Mouse (Mus musculus) G1E (cell line): ENCODE results near the gene Scgb2b3. TPM values are rescaled to one million over a fixed set of nuclear protein-coding genes. Genes with fewer than 3 reads are reported as not detected.

ENCODE experiments used
- ATAC-seq: 2 replicates; pipeline ENCODE4 v1.8.0; 2016; ENCODE audit warnings: mild to moderate bottlenecking; ENCODE audit not compliant: insufficient number of reproducible peaks, poor library complexity, low FRiP score, severe bottlenecking; ENCODE audit errors: extremely low read depth
- DNase-seq: peaks from one replicate; pipeline ENCODE4 v3.0.0; 2012; ENCODE audit warnings: low spot score
- H3K27me3 ChIP-seq: 2 replicates; pipeline ENCODE4 v1.6.1; 2012; ENCODE audit warnings: mild to moderate bottlenecking, low read length, inconsistent platforms; ENCODE audit not compliant: insufficient read depth
- H3K36me3 ChIP-seq: replicated peaks from 2 replicates; pipeline ENCODE3; 2012; ENCODE audit warnings: mild to moderate bottlenecking, inconsistent platforms
- H3K4me1 ChIP-seq: 2 replicates; pipeline ENCODE4 v1.6.1; 2012; ENCODE audit warnings: low read depth, low read length, inconsistent platforms, mixed read lengths; ENCODE audit not compliant: insufficient read depth
- H3K4me3 ChIP-seq: 2 replicates; pipeline ENCODE4 v1.5.1; 2012; ENCODE audit warnings: low read depth, mild to moderate bottlenecking, inconsistent platforms, low read length, moderate library complexity, mixed read lengths
- H3K9me3 ChIP-seq: replicated peaks from 2 replicates; pipeline ENCODE4 v1.6.1; 2012; ENCODE audit warnings: inconsistent platforms
- CTCF ChIP-seq: IDR thresholded peaks from 2 replicates; pipeline ENCODE4 v1.5.1; 2012; ENCODE audit warnings: low read depth, low read length, inconsistent platforms, mixed read lengths
- GATA1 ChIP-seq: IDR thresholded peaks from 2 replicates; pipeline ENCODE4 v1.6.1; 2012; ENCODE audit warnings: borderline replicate concordance, low read length, inconsistent platforms, mixed read lengths
- GATA2 ChIP-seq: IDR thresholded peaks from 2 replicates; pipeline ENCODE4 v1.6.1; 2012; ENCODE audit warnings: low read depth, low read length, inconsistent platforms, borderline replicate concordance
- POLR2AphosphoS5 ChIP-seq: IDR thresholded peaks from 2 replicates; pipeline ENCODE4 v1.6.1; 2012; ENCODE audit warnings: low read depth, low read length, inconsistent platforms; ENCODE audit not compliant: insufficient replicate concordance
- TAL1 ChIP-seq: conservative IDR thresholded peaks from 2 replicates; pipeline ENCODE4 v1.6.1; 2012; ENCODE audit warnings: low read depth, low read length, inconsistent platforms, mixed read lengths
- polyA plus RNA-seq: library from polyadenylated mRNA; stranded (reverse); fragments of >175 nt; gene quantifications from 2 replicates; pipeline ENCODE4 v1.2.3, GENCODE M21; 2012
- total RNA-seq, 2 experiments: library from RNA; stranded (forward) in 1 of 2; stranded (reverse) in 1 of 2; fragments of 200-1000 nt in 1 of 2; fragments of >200 nt in 1 of 2; fragmentation: Nextera tagmentation in 1 of 2; gene quantifications; 2 replicates each; pipeline ENCODE4 v1.2.3; 2014 to 2017

The Scgb2b3 gene
- total RNA-seq (2014; fragmentation: Nextera tagmentation) (not detected in 2 replicates), total RNA-seq (2017) (not detected in 2 replicates), polyA plus RNA-seq (not detected in 2 replicates)

DNA sequence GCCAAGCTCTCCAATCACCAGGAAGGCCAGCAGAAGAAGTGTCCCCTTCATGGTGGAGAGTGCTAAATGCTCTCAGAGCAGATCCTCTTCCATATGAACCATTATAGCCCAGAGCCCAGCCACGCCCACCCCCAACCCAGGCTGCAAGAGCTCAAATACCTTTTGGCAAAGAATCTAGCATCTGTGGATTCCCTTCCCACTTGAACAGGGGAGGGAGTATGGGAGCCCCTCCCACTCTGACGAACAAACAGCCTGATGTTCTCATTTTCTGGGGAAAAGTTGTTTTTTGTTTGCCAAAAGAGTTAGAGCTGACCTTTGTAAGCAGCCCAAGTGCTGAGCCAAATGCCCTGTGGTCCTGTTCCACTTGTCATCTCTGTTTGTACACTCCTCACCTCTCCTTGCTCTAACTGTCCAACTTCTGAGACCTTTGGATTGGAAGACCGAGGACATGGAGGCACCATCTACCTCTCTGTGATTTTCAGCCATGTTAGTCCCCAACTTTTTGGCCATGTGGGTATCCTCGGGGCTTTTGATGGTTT, at the start of gene Scgb2b3:
Scgb2b3 (minus strand) TSS at position 51 of the 539 bp plus-strand sequence.
- H3K27me3 ChIP-seq, result no peaks in the 10 kb centered on the region
- H3K9me3 ChIP-seq, result peaks cover 14% of the 10 kb centered on the region
- DNase-seq (no peak), ATAC-seq (no peak)
- H3K4me3 ChIP-seq, result no peak within 1 kb of the TSS
- H3K4me1 ChIP-seq, result no peaks in the 10 kb centered on the region
- no peaks in the 10 kb centered on the region for H3K36me3 ChIP-seq
- no peak for TF ChIP-seq GATA2
- TF ChIP-seq TAL1, result no peak
- no peak for TF ChIP-seq GATA1
- TF ChIP-seq CTCF, result no peak
- TF ChIP-seq POLR2AphosphoS5, result no peak

DNA sequence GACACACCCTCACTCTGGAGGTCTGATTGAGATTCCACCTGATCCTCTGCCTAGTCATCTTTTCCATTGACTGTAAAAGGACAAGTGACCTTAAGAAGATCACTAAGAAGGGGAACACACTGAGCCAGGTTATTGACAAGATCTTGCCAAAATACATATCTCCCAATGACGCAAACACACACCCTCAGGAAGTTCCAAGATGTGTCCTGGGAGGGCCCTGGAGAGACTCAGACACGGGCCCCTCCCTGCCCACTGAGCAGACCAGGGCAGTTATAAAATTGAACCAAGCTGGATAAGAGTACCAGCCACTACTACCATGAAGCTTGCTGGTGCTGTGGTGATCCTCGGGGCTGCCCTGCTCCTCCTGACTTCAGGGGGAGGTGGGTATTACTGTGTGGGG, 13.4 kb upstream of the Scgb2b3 start, which contains the start of gene Scgb1b3:
Scgb1b3 (plus strand) TSS at position 301 of the 400 bp plus-strand sequence.
- ATAC-seq (no peak), DNase-seq (no peak)
- Histone ChIP-seq H3K36me3 (no peaks in the 10 kb centered on the region), H3K9me3 (peaks cover 16% of the 10 kb centered on the region; the same call in 1 of the 2 replicates), H3K4me3 (no peak within 1 kb of the TSS), H3K27me3 (no peaks in the 10 kb centered on the region), H3K4me1 (no peaks in the 10 kb centered on the region)
- TF ChIP-seq GATA2 (no peak), POLR2AphosphoS5 (no peak), CTCF (no peak), TAL1 (no peak), GATA1 (no peak)

Other genes starting within 250 kb of the Scgb2b3 start
- gene Hpn, start 246.8 kb downstream of the Scgb2b3 start, total RNA-seq (2014; fragmentation: Nextera tagmentation), result not detected in 2 replicates
- gene Hpn, start 246.8 kb downstream of the Scgb2b3 start, total RNA-seq (2017), result 0.87 TPM in 1 of 2 replicates, not detected in the other
- gene Hpn, start 246.8 kb downstream of the Scgb2b3 start, polyA plus RNA-seq, result not detected in 2 replicates
- gene Scn1b, start 235.1 kb downstream of the Scgb2b3 start, total RNA-seq (2014; fragmentation: Nextera tagmentation), result not detected in 2 replicates
- not detected in 2 replicates for gene Scn1b, start 235.1 kb downstream of the Scgb2b3 start, total RNA-seq (2017)
- not detected in 2 replicates for gene Scn1b, start 235.1 kb downstream of the Scgb2b3 start, polyA plus RNA-seq
- gene Gramd1a, start 206.2 kb downstream of the Scgb2b3 start, total RNA-seq (2014; fragmentation: Nextera tagmentation), result 38.4 and 52.7 TPM in 2 replicates
- gene Gramd1a, start 206.2 kb downstream of the Scgb2b3 start, total RNA-seq (2017), result 19.2 and 19.4 TPM in 2 replicates
- 56.7 and 65.4 TPM in 2 replicates for gene Gramd1a, start 206.2 kb downstream of the Scgb2b3 start, polyA plus RNA-seq
- gene Scgb2b2, start 71.6 kb downstream of the Scgb2b3 start, total RNA-seq (2014; fragmentation: Nextera tagmentation), result not detected in 2 replicates
- not detected in 2 replicates for gene Scgb2b2, start 71.6 kb downstream of the Scgb2b3 start, total RNA-seq (2017)
- not detected in 2 replicates for gene Scgb2b2, start 71.6 kb downstream of the Scgb2b3 start, polyA plus RNA-seq
- not detected in 2 replicates for gene Scgb1b2, start 70.3 kb downstream of the Scgb2b3 start, total RNA-seq (2014; fragmentation: Nextera tagmentation)
- not detected in 2 replicates for gene Scgb1b2, start 70.3 kb downstream of the Scgb2b3 start, total RNA-seq (2017)
- not detected in 2 replicates for gene Scgb1b2, start 70.3 kb downstream of the Scgb2b3 start, polyA plus RNA-seq
- not detected in 2 replicates for gene Scgb1b3, start 13.5 kb upstream of the Scgb2b3 start, total RNA-seq (2014; fragmentation: Nextera tagmentation)
- gene Scgb1b3, start 13.5 kb upstream of the Scgb2b3 start, total RNA-seq (2017), result not detected in 2 replicates
- not detected in 2 replicates for gene Scgb1b3, start 13.5 kb upstream of the Scgb2b3 start, polyA plus RNA-seq